Mouse (Mus musculus) adrenal gland, postnatal 14 days (tissue): ENCODE results near the gene Caml. TPM values are rescaled to one million over a fixed set of nuclear protein-coding genes. Genes with fewer than 3 reads are reported as not detected.
A peak's percentile ranks its signal among the peaks of the same experiment; 100 is the strongest.
"Not testable (repeated sequence)": the region's sequence is repeated elsewhere in the genome, so short reads cannot be mapped to it uniquely, and the experiment has no call there.

Experiments
- DNase-seq: peaks from one replicate; pipeline ENCODE4 v3.0.0; 2021; ENCODE audit warnings: mixed read lengths
- long read RNA-seq, 2 experiments: library from polyadenylated mRNA; stranded (forward); transcript quantifications; one replicate each; pipeline ENCODE4 v2.0.0; 2021
- total RNA-seq: library from RNA; stranded (reverse); gene quantifications from 2 replicates; pipeline ENCODE4 v1.2.3, GENCODE M21; 2021

Caml gene
- 25.4 and 27.9 TPM in 2 replicates for total RNA-seq
- long read RNA-seq, experiment 1, transcript Caml-201 (4 exons, 1,382 nt) = major isoform, 30 of 39 reads
- long read RNA-seq, experiment 1, partial matches to known transcripts = 3 of 39 reads
- long read RNA-seq, experiment 1, other reads (novel, unspliced or antisense) = 3 of 39 reads
- long read RNA-seq, experiment 2, transcript Caml-201 (4 exons, 1,382 nt) = major isoform, 24 of 28 reads
- long read RNA-seq, experiment 2, partial matches to known transcripts = 4 of 28 reads
- long read RNA-seq, experiment 2, other reads (novel, unspliced or antisense) = 0 of 28 reads

DNA sequence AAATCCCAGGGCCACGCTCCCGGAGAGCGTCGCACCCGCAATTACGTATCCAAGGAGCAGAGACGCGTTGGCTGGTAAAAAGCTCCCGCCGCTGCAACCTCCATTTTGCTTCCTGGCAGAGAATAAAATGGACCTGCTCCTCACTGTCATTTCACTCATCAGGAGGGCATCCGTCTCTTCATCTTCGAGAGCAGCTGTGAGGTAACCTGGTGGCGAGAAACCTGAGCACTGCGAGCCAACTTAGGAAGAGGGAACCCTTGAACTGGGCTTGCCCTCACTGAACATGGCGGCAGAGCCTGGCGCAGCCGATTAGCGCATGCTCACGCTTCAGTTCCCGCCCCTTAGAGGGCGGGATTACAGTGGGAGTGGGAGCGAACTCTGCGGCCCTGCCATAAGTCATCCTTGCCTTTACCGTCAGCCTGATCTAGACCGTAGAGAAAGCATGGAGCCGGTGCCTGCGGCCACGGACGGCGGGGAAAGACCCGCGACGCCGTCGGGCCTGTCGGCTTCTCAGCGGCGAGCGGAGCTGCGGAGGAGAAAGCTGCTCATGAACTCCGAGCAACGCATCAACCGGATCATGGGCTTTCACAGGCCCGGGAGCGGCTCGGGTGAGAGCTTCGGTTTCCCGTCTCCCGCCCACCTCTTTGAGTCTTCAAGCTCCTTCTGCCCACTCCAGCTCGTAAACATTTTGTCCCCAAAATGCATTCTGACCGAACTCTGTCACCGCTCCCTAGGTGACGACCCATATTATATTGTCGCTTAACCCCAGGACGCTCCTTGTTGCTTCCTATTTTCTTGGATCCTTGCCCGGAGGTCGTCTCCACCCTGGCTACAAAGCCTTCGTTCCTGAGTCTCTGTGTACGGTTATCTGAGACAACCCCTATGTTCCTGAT, at the start of gene Caml:
Gene Caml (plus strand): TSS at position 357 of the 893 bp plus-strand sequence.
- peak; percentile 92 for DNase-seq

DNA sequence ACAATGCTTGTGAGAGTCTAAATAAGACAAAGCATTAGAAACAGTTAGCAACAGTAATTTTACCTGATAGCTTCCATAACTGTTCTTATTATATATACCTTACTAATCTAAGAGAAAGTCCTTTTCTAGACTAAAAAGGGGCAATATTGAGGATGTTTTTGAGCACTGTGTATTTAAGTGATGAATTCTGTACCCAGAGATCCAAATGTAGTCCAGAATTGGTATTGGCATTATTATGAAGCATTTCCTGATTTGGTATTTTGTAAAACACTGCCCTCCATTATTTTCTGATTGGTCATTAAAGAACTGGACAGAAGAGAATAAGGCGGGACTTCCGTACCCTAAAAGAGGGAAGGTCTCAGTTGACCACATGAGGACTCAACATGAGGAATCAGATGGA, 49.4 kb upstream of the Caml start, which contains the start of gene Tmed9:
Gene Tmed9 (plus strand): TSS at position 301 of the 400 bp plus-strand sequence.
- no peak for DNase-seq

DNA sequence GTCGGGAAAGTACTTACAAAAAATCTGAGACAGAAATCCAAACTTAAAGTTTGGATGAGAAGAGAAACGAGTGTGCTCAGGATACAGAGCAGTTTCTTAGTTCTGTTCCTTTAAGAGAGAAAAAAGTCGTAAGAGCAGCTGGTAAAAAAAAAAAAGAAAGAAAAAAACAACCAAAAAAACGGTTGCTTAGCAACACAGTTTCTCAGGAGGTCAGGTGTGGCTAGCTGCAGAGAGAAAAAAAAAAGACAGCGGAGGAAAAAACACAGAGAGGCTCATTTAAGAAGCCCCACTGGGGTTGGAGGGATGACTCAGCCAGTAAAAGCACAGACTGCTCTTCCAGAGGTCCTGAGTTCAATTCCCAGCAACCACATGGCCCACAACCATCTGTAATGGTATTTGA, 48.5 kb upstream of the Caml start:
- DNase-seq = no peak

DNA sequence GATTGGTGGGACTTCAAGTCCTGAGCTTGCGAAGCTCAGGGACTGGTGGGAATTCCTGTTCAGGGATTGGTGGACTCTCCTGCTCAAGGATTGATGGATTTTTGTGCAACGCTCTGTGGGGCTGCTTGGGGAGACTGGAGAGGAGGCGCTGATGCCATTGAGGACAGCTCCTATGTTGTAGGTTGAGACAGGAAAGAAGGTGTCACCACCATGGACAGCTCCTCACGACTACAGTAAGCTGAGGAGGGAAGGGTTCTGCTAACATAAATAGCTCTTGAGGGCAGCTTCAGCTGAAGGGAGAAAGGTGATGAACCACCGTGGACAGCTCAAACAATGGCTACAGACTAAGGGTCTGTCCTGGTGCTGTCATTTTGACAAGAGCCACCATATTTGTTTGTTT, 46.9 kb upstream of the Caml start:
- no peak for DNase-seq

DNA sequence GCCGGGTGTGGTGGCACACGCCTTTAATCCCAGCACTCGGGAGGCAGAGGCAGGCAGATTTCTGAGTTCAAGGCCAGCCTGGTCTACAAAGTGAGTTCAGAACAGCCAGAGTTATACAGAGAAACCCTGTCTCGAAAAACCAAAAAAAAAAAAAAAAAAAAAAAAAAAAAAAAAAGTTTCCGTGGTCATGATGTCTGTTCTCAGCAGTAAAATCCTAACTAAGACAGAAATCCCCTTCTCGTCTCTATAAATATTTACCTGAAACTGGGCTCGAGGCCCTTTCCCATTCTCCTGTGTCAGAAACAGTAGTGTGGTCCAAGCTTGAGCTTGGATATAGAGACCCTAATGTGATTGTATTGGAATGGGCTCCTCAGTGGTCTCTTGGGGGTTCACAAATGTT, 45.9 kb upstream of the Caml start:
- not testable (repeated sequence) for DNase-seq

DNA sequence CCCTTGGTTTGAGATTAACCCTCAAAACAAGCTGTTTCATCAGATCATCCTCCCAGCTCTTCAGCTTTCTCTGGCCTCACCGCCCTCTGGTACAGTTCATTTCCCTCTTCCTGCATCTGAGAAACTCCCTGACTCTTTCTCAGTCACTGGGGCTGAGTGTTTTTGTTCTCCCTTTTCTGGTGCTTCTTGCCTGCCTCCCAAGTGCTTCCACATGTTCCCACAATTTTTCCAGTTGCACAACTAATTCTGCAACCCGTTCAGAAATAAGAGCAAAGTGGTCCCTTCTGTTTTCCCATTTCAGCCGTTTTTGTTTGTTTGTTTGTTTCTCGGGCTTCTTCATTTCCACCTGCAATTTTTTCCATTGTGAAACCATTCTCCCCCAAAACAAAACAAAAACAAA, 44.7 kb upstream of the Caml start:
- no peak for DNase-seq

DNA sequence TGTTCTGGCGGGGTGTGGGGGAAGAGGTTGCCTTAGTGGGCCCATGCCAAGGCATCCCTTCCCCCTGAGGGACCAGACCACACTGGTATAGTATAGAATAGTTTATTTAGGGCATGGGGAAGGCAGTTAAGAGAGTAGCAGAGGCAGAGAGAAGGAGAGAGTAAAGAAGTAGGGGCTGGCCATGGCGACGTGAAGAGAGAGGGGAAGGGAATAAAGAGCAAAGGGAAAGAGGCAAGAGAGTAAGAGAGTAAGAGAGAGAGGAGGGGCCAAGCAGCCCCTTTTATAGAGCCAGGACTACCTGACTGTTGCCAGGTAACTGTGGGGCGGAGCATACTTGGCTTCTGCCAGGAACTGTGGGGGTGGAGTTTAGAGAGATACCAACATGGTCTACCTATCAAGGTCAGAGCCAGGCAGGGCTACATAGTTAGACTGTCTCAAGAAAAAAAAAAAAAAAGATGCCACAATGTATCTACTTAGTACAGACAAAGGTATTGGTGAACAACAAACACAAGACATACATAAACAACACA, 30.8 kb upstream of the Caml start:
- DNase-seq = no peak

DNA sequence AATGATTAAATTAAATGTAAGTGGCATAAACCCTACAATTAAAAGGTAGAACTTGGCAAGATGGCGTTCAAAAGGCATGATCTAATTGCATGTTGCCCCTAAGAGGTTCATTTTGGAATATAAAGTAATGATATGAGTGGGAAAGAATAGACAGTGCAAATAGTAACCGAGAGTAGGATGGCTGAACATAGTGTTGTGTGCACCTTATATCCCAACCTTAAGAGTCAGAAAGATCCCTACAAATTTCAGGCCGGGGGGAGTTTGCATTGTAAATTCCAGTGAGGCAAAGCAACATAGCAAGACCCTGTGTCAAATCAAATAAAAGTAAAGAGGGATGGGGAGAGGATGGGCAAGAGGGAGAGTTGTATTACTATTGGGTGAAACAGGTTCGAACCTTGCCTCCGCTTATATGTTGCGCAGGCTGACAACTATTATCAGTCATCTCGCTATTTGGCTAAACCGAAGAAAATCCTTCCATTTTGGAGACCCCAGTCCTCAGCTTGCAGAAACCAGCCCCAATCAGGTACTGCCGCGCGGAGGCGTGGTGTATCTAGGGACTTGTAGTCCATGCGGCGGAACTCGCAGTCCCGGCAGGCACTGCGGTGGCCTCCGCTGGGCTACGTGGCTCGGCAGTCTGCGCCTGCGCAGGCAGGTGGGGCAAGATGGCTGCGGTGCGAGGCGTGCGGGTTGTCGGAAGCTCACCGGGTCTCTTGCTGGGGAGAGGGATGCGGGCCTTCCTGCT, 30.1 kb upstream of the Caml start:
- DNase-seq = peak; percentile 98

DNA sequence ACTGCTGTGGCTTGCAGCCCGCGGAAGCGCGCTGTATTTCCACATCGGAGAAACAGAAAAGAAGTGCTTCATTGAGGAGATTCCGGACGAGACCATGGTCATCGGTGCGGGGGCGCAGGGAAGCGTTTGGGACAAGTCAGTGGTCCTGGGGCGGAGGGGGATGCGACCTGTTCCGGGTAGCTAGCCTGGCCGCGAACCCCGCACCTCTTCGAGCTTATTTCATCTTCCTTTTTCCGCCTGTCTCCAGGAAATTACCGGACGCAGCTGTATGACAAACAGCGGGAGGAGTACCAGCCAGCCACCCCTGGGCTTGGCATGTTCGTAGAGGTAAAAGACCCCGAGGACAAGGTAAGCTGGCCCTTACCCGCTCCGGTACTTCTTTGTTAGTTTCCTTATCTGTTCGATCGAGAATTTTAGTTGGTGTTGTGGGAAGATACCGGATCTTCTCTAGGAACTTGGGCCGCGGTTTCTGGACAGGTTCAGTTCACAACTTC, 29.5 kb upstream of the Caml start:
- no peak for DNase-seq

DNA sequence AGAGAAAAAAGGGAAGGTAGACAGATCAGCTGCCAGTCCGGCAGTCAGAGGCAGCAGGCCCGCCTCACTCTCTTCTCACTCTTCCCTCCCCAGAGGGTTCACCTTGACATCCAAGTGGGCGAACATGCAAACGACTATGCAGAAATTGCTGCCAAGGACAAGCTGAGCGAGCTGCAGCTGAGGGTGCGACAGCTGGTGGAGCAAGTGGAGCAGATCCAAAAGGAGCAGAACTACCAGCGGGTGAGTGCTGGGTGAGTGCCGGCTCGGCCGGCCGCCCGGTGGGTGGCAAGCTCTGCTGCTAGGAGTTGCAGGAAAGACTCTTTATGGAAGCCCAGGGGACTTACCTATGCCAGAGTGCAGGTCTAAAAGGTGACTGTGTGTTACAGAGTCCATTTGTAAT, 27.4 kb upstream of the Caml start:
- peak; percentile 69 for DNase-seq

DNA sequence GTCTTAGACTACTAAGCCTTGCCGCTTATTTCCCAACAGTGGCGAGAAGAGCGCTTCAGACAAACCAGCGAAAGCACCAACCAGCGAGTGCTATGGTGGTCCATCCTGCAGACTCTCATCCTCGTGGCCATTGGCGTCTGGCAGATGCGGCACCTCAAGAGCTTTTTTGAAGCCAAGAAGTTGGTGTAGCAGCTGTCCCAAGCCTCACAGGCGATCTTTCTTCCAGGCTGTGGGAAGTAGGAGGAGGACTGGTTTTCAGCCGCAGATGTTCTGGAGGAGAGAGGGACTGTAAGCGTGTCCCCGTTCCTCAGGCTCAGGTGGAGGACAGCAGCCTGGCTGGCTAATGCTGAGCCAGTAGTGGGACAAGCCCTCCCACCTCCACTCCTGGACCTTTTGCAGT, 26.0 kb upstream of the Caml start:
- no peak for DNase-seq

DNA sequence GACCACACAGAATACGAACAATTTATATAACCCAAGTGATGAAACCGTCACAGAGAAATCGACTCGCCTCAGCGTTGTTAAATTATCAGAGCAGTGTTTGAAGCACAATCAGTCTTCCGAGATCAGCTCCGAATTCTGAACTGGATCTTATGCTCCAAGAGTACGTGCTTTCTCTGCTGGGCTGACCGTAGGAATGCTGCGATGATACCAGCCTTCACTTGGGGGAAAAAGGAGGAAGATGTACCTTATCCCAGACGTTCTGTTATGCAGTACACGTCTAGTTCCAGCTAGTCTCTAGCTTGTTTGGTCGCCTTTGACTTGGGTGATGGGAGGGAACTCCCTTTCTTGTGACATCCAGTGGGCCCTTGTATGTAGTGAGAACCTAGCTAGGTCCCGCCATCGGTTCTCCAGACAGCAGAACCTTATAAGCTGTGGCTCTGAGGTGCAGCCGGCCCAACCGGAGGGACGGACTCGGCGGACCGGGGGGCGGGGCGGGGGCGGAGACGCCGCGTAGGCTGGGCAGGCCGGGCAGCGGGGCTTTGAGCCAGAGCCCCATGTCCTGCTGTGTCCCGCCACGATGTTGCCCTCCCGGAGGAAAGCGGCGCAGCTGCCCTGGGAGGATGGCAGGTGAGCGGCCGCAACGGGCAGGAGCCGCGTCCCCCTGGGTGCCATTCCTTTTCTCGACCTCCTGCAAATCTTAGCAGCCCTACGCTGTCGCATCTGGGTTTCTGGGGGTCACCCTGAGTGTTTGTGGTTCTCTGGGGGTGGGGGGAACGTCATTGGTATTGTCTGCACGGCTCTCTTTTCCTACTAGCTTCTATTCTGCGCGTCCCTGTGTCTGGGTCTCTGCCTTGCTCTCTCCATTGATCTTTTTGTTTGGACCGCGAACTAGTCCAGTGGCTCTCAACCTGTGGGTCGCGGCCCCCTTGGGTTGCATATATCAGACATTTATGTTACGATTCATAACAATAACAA, 23.0 kb upstream of the Caml start, which contains the start of gene B4galt7:
Gene B4galt7 (plus strand): TSS at position 331 of the 975 bp plus-strand sequence.
- peak; percentile 94 for DNase-seq

DNA sequence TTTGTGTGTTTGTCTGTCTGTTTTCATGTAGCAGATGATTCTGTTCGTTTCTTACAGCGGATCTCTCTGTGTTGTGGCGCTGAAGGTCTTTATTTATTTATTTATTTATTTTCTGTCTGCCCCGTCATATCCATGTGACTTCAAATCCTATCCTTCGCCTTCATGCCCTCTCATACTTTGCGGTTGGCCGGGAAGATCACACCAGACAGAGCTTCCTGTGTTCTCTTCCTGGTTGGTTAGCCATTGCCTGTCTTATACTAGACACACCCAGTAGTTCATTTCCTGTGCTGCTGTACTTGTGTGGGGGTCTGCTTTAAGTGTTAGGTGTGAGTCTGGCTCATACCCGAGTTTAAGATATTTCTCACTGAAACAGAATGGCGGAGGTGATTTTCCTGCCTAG, 22.1 kb upstream of the Caml start:
- peak; percentile 21 for DNase-seq

DNA sequence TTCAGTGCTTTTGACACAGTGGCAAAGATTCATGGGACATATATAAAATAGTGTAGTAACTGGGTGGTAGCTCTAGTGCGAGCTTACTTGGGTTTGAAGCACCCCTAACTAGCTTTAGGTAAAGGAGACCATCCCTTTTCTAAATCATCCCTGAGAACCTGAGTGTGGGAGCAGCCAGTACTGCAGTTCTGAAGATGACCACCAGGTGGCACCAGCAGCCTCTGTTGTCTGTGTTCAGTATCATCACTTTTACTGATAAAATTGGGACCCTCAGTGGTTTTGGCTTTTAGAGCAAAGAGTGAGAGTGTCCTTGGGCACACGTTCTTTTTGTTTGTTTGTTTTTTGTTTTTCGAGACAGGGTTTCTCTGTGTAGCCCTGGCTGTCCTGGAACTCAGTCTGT, 21.2 kb upstream of the Caml start:
- peak; percentile 86 for DNase-seq

DNA sequence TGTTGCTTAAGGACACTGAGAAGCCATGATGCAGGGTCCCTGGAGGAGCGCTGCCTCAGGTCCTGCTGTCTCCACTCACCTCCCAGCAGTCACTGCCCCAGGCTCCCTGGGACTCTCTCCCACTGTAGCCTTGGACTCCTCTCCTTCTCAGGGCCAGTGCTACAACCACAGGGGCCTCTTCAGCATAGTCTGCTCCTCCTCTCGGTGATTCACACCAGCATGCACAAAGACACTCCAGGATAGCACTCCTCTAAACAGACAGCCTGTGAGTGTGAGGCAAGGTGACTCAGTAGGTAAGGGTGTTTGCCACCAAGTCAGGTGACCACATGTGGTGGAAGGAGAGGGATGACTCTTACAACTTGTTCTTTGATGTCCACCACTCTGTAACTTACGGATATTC, 18.2 kb upstream of the Caml start:
- DNase-seq = peak; percentile 60

DNA sequence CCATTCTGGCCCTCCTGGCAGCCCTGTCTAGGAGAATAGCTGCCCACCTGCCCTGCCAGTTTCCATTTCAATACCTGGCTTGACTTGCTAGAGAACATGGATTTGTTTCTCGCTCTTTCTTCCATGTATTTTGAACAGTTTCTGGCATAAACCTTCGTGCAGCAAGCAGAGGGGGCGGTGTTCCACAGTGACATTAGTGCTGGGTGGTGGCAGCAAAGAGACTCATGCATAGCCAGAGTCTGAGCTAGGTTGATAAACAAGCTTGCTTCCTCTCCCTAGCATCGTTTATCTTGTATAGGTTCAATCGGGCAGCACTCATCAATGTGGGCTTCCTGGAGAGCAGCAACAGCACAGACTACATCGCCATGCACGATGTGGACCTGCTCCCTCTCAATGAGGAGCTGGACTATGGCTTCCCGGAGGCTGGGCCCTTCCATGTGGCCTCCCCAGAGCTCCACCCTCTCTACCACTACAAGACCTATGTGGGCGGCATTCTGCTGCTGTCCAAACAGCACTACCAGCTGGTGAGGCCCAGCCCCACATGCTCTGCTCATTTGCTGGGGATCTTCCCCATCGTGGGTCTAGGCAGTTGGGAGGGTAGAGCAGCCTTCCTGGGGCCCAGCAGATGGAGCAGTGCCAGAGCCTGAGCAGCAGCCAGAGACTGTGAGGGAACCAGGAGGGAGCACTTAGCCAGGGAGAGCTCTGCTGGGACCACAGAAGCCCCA, 15.7 kb upstream of the Caml start:
- no peak for DNase-seq

DNA sequence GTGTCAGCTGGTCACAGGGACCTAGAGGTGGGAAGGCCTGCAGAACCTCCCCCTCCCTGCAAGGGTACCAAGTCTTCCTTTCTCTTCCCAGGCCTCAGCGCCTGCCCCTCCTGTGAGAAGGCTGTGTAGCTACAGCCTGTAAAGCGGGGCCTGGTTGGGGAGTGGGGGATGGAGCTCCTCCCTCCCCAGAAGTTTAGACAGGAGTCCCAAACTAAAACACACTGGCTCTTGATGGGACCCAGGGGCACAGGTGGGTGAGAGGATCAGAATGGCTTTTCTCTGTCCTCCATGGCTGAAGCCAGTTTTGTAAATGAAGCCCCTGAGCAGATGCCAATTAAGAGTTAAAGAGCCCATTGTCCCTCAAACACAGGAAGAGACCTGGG, 15.2 kb upstream of the Caml start:
- DNase-seq = no peak

DNA sequence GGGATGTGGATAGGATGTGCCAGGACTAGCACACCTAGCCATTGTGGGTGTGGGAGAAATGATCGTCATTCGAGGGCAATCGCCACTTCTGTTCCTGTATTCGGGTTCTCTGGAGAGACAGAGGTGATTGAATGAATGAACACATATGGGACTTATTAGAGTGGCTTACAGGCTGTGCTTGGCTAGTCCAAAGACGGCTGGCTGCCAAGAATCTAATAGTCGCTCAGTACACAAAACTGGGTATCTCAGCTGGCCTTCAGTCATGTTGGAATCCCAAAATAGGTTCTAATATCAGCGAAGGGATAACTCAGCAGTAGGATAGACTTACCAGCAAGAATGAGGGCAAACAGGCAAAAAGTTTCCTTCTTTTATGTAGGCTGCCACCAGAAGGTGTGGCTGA, 10.8 kb upstream of the Caml start:
- no peak for DNase-seq

DNA sequence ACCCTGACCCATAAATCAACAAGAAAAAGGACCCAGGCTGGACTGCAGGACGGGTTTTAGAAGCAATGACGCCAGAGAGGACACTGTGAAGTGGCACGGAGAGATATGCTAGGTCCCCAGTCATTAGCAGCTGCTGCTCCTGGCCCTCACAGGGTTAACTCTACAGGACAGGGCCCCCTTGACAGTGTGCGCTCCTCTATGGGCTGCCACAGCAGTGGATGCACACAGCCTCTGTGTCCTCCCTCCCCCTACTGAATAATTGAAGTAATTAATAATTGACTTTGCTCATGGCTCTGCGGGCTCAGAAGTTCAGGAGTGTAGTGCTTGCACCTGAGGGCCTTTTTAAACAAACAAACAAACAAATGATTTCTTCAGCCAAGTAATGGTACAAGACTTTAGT, 9.3 kb upstream of the Caml start:
- no peak for DNase-seq

DNA sequence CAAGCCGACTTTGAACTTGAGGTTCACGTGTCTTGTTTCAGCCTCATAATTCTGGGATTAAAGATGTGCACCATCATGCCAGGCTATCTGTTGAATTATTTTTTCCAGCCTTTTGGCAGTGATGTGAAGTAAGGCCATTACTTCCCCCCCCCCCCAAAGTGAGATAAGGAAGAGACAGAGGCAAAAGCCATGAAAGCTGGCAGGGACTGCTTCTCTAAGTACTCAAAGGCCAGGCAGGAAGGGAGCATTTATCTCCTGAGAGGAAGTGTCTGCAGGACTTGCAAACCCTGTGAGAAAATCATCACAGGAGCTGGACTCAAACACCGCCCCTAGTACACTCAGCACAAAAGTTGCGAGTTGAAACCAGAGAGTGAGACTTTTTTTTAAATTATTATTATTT, 3.5 kb upstream of the Caml start:
- no peak for DNase-seq
